Mouse (Mus musculus): ENCODE data around the gene Nags.

GRCm38 (mm10) chr11:102189461-102190436 is 44.4 kb downstream of the Nags start, which contains the start of gene G6pc3:
- TF ChIP-seq CTCF (conservative IDR thresholded peaks at IDR 0.05; ENCODE audit: insufficient read depth, insufficient read length, low read depth, low read length) (no peak), POLR2A (IDR thresholded peaks at IDR 0.05; ENCODE audit: low read depth, low read length) (no peak)

All from kidney, adult 2 months (tissue).